ENCODE assay signal across 19 mouse cellular contexts in genomic region chr2:59933129-59933528, GRCm38 (mm10).
"Had no signal": no experiment of that assay in that cellular context is flagged by ENCODE, and none has a peak within 500 bp of the region (broad histone marks: within the 10 kb centered on the region; RNA-seq: fewer than 3 reads in every experiment).

No protein-coding gene starts in this region.

- H3K27ac ChIP-seq: midbrain, embryonic 10.5 days; midbrain, embryonic 12.5 days; neural tube, embryonic 13.5 days; neural tube, embryonic 15.5 days; stomach, embryonic 15.5 days; stomach, postnatal 0 days had no signal

- H3K9me3 ChIP-seq: midbrain, embryonic 10.5 days; midbrain, embryonic 12.5 days; neural tube, embryonic 13.5 days; neural tube, embryonic 15.5 days; stomach, embryonic 15.5 days had no signal

- H3K4me2 ChIP-seq: lung, embryonic 14.5 days; midbrain, embryonic 12.5 days; neural tube, embryonic 13.5 days; neural tube, embryonic 15.5 days; stomach, embryonic 15.5 days had no signal

- H3K4me1 ChIP-seq: midbrain, embryonic 10.5 days; midbrain, embryonic 12.5 days; neural tube, embryonic 13.5 days; neural tube, embryonic 15.5 days; stomach, embryonic 15.5 days had no signal

- H3K9ac ChIP-seq: lung, embryonic 14.5 days; midbrain, embryonic 12.5 days; neural tube, embryonic 13.5 days; neural tube, embryonic 15.5 days; stomach, embryonic 15.5 days had no signal

- ATAC-seq: midbrain, embryonic 16.5 days had no signal

- DNase-seq: lung, adult 18-20 months; lung, embryonic 14.5 days; lung, postnatal 10 days; lung, postnatal 4 days; midbrain, embryonic 14.5 days; retina, postnatal 1 day; right cerebral cortex, adult 18-20 months; right cerebral cortex, postnatal 25 days; thymus, adult 2 months; thymus, postnatal 25 days; thymus, postnatal 4 days had no signal

- H3K4me3 ChIP-seq: midbrain, embryonic 10.5 days; midbrain, embryonic 12.5 days; myocyte; neural tube, embryonic 13.5 days; neural tube, embryonic 15.5 days; stomach, embryonic 15.5 days had no signal

- H3K27me3 ChIP-seq: midbrain, embryonic 12.5 days; neural tube, embryonic 13.5 days; neural tube, embryonic 15.5 days; stomach, embryonic 15.5 days had no signal

- H3K36me3 ChIP-seq: stomach, embryonic 15.5 days had no signal
